Mouse (Mus musculus): ENCODE results near the gene Gm5475. TPM values are rescaled to one million over a fixed set of nuclear protein-coding genes. Genes with fewer than 3 reads are reported as not detected.

Gm5475 gene
- polyA plus RNA-seq, 1 experiment, result not detected

GRCm38 (mm10) chr15:100467738-100468137, 45.8 kb downstream of the Gm5475 start:
- WGBS, result 20% methylated on average over 8 of the region's 8 CpGs
- H3K4me1 ChIP-seq (ENCODE audit: control insufficient read depth, insufficient read depth, low read length), result peaks cover 16% of the 10 kb centered on the region
- H3K27ac ChIP-seq (ENCODE audit: insufficient read depth, low read depth, low read length), result no peak overlapping the region
- no peak for TF ChIP-seq CTCF (IDR thresholded peaks at IDR 0.05; ENCODE audit: insufficient read depth, low read depth, low read length)
- no peak for TF ChIP-seq POLR2A (IDR thresholded peaks at IDR 0.05; ENCODE audit: insufficient read depth, low read depth, low read length)
- H3K4me3 ChIP-seq (ENCODE audit: insufficient read depth, low read depth, low read length), result peak overlapping the region; percentile 90

GRCm38 (mm10) chr15:100468295-100469188, 46.6 kb downstream of the Gm5475 start, which contains the start of gene Letmd1:
Letmd1 (plus strand) TSS chr15:100469023.
- H3K27ac ChIP-seq (ENCODE audit: insufficient read depth, low read depth, low read length), result peak within 1 kb of the TSS; percentile 84
- peak within 1 kb of the TSS; percentile 90 for H3K4me3 ChIP-seq (ENCODE audit: insufficient read depth, low read depth, low read length)
- peak; percentile 100 for TF ChIP-seq CTCF (IDR thresholded peaks at IDR 0.05; ENCODE audit: insufficient read depth, low read depth, low read length)
- TF ChIP-seq POLR2A (IDR thresholded peaks at IDR 0.05; ENCODE audit: insufficient read depth, low read depth, low read length), result peak; percentile 89
- under 1% methylated on average over 84 of the region's 84 CpGs for WGBS
- peaks cover 16% of the 10 kb centered on the region for H3K4me1 ChIP-seq (ENCODE audit: control insufficient read depth, insufficient read depth, low read length)

- no peak for TF ChIP-seq CTCF (IDR thresholded peaks at IDR 0.05; ENCODE audit: insufficient read depth, low read depth, low read length)
- TF ChIP-seq POLR2A (IDR thresholded peaks at IDR 0.05; ENCODE audit: insufficient read depth, low read depth, low read length), result no peak
- Histone ChIP-seq H3K4me1 (ENCODE audit: control insufficient read depth, insufficient read depth, low read length) (peaks cover 16% of the 10 kb centered on the region), H3K4me3 (ENCODE audit: insufficient read depth, low read depth, low read length) (peak overlapping the region; percentile 90), H3K27ac (ENCODE audit: insufficient read depth, low read depth, low read length) (no peak overlapping the region)
- WGBS, result 1% methylated on average over 19 of the region's 19 CpGs
These were observed 47.2 kb downstream of the Gm5475 start for GRCm38 (mm10) chr15:100469189-100469545.

- H3K4me3 ChIP-seq (ENCODE audit: insufficient read depth, low read depth, low read length), result no peak overlapping the region
- WGBS, result 61% methylated on average over 10 of the region's 10 CpGs
- H3K4me1 ChIP-seq (ENCODE audit: control insufficient read depth, insufficient read depth, low read length), result peaks cover 16% of the 10 kb centered on the region
- H3K27ac ChIP-seq (ENCODE audit: insufficient read depth, low read depth, low read length), result no peak overlapping the region
- TF ChIP-seq POLR2A (IDR thresholded peaks at IDR 0.05; ENCODE audit: insufficient read depth, low read depth, low read length) (no peak), CTCF (IDR thresholded peaks at IDR 0.05; ENCODE audit: insufficient read depth, low read depth, low read length) (no peak)
These were observed 48.1 kb downstream of the Gm5475 start for GRCm38 (mm10) chr15:100470037-100470436.

- no peak for TF ChIP-seq CTCF (IDR thresholded peaks at IDR 0.05; ENCODE audit: insufficient read depth, low read depth, low read length)
- TF ChIP-seq POLR2A (IDR thresholded peaks at IDR 0.05; ENCODE audit: insufficient read depth, low read depth, low read length), result no peak
- Histone ChIP-seq H3K4me3 (ENCODE audit: insufficient read depth, low read depth, low read length) (no peak overlapping the region), H3K4me1 (ENCODE audit: control insufficient read depth, insufficient read depth, low read length) (peaks cover 6% of the 10 kb centered on the region; the same call in 1 of the 2 replicates), H3K27ac (ENCODE audit: insufficient read depth, low read depth, low read length) (no peak overlapping the region)
- 85% methylated on average over 7 of the region's 7 CpGs for WGBS
These were observed 52.1 kb downstream of the Gm5475 start for GRCm38 (mm10) chr15:100473926-100474503.

Other genes starting within 250 kb of the Gm5475 start
- gene Atf1, start 194.3 kb upstream of the Gm5475 start, polyA plus RNA-seq (2012; ENCODE audit: insufficient read depth, insufficient read length, low replicate concordance, missing spikeins), result not detected in 2 replicates
- gene Tmprss12, start 141.3 kb upstream of the Gm5475 start, polyA plus RNA-seq (2012; ENCODE audit: insufficient read depth, insufficient read length, low replicate concordance, missing spikeins), result not detected in 2 replicates
- gene Mettl7a1, start 118.0 kb upstream of the Gm5475 start, polyA plus RNA-seq (2012; ENCODE audit: insufficient read depth, insufficient read length, low replicate concordance, missing spikeins), result not detected in 2 replicates
- gene Mettl7a3, start 87.2 kb upstream of the Gm5475 start, polyA plus RNA-seq (2012; ENCODE audit: insufficient read depth, insufficient read length, low replicate concordance, missing spikeins), result not detected in 2 replicates
- not detected in 2 replicates for gene Methig1, start 69.0 kb upstream of the Gm5475 start, polyA plus RNA-seq (2012; ENCODE audit: insufficient read depth, insufficient read length, low replicate concordance, missing spikeins)
- not detected in 2 replicates for gene Mettl7a2, start 68.9 kb upstream of the Gm5475 start, polyA plus RNA-seq (2012; ENCODE audit: insufficient read depth, insufficient read length, low replicate concordance, missing spikeins)
- not detected in 2 replicates for gene Higd1c, start 57.6 kb upstream of the Gm5475 start, polyA plus RNA-seq (2012; ENCODE audit: insufficient read depth, insufficient read length, low replicate concordance, missing spikeins)
- gene Slc11a2, start 2.9 kb downstream of the Gm5475 start, polyA plus RNA-seq (2012; ENCODE audit: insufficient read depth, insufficient read length, low replicate concordance, missing spikeins), result not detected in 2 replicates
- gene Letmd1, start 46.9 kb downstream of the Gm5475 start, polyA plus RNA-seq (2012; ENCODE audit: insufficient read depth, insufficient read length, low replicate concordance, missing spikeins), result not detected in 2 replicates
- not detected in 2 replicates for gene Csrnp2, start 73.3 kb downstream of the Gm5475 start, polyA plus RNA-seq (2012; ENCODE audit: insufficient read depth, insufficient read length, low replicate concordance, missing spikeins)
- not detected in 2 replicates for gene Tfcp2, start 129.9 kb downstream of the Gm5475 start, polyA plus RNA-seq (2012; ENCODE audit: insufficient read depth, insufficient read length, low replicate concordance, missing spikeins)
- gene Pou6f1, start 177.8 kb downstream of the Gm5475 start, polyA plus RNA-seq (2012; ENCODE audit: insufficient read depth, insufficient read length, low replicate concordance, missing spikeins), result not detected in 2 replicates
- not detected in 2 replicates for gene Dazap2, start 193.2 kb downstream of the Gm5475 start, polyA plus RNA-seq (2012; ENCODE audit: insufficient read depth, insufficient read length, low replicate concordance, missing spikeins)
- gene Smagp, start 214.8 kb downstream of the Gm5475 start, polyA plus RNA-seq (2012; ENCODE audit: insufficient read depth, insufficient read length, low replicate concordance, missing spikeins), result not detected in 2 replicates
- not detected in 2 replicates for gene Bin2, start 247.4 kb downstream of the Gm5475 start, polyA plus RNA-seq (2012; ENCODE audit: insufficient read depth, insufficient read length, low replicate concordance, missing spikeins)